Mouse (Mus musculus) layer of hippocampus, adult 9-10 months (tissue): ENCODE data around the gene Olfr763.
A peak's percentile ranks its signal among the peaks of the same experiment; 100 is the strongest.
"Not testable (repeated sequence)": the region's sequence is repeated elsewhere in the genome, so short reads cannot be mapped to it uniquely, and the experiment has no call there.

Experiments used
- DNase-seq: peaks from one replicate; pipeline ENCODE4 v3.0.0; 2022; ENCODE audit warnings: low spot score

The Olfr763 gene

GRCm38 (mm10) chr10:129010288-129010841 lies at the start of gene Olfr763:
Gene Olfr763, plus strand, starts transcription at chr10:129010791.
- no peak for DNase-seq

GRCm38 (mm10) chr10:128964961-128965360 lies 45.6 kb upstream of the Olfr763 start:
- DNase-seq, result no peak

GRCm38 (mm10) chr10:128965871-128966270 lies 44.7 kb upstream of the Olfr763 start:
- no peak for DNase-seq

GRCm38 (mm10) chr10:128968341-128968749 lies 42.2 kb upstream of the Olfr763 start:
- no peak for DNase-seq

GRCm38 (mm10) chr10:128970740-128971250 lies 39.8 kb upstream of the Olfr763 start:
- no peak for DNase-seq

- no peak for DNase-seq
These were observed 37.8 kb upstream of the Olfr763 start for GRCm38 (mm10) chr10:128972841-128973240.

- no peak for DNase-seq
These were observed 34.2 kb upstream of the Olfr763 start for GRCm38 (mm10) chr10:128976395-128976794.

- peak; percentile 22 for DNase-seq
These were observed 33.0 kb upstream of the Olfr763 start for GRCm38 (mm10) chr10:128977522-128978114.

GRCm38 (mm10) chr10:128980644-128981365 lies 29.8 kb upstream of the Olfr763 start:
- DNase-seq, result no peak

GRCm38 (mm10) chr10:128989131-128989530 lies 21.5 kb upstream of the Olfr763 start, which contains the start of gene Olfr9:
Gene Olfr9, plus strand, starts transcription at chr10:128989431.
- not testable (repeated sequence) for DNase-seq

GRCm38 (mm10) chr10:128990129-128990850 lies 20.3 kb upstream of the Olfr763 start:
- not testable (repeated sequence) for DNase-seq

- no peak for DNase-seq
These were observed 19.6 kb upstream of the Olfr763 start for GRCm38 (mm10) chr10:128990994-128991393.

GRCm38 (mm10) chr10:128995796-128996195 lies 14.8 kb upstream of the Olfr763 start:
- DNase-seq, result no peak

- no peak for DNase-seq
These were observed 14.0 kb upstream of the Olfr763 start for GRCm38 (mm10) chr10:128996523-128997040.

- no peak for DNase-seq
These were observed 6.3 kb upstream of the Olfr763 start for GRCm38 (mm10) chr10:129004032-129004920.

GRCm38 (mm10) chr10:129011511-129011910 lies 920 bp downstream of the Olfr763 start:
- not testable (repeated sequence) for DNase-seq

- DNase-seq, result no peak
These were observed 3.9 kb downstream of the Olfr763 start for GRCm38 (mm10) chr10:129014477-129014876.

- no peak for DNase-seq
These were observed 12.7 kb downstream of the Olfr763 start for GRCm38 (mm10) chr10:129023319-129023718.

- peak; percentile 32 for DNase-seq
These were observed 15.5 kb downstream of the Olfr763 start for GRCm38 (mm10) chr10:129026018-129026662.

- no peak for DNase-seq
These were observed 17.8 kb downstream of the Olfr763 start for GRCm38 (mm10) chr10:129028343-129028742.
